Mouse (Mus musculus): ENCODE results near the gene Kdsr. TPM values are rescaled to one million over a fixed set of nuclear protein-coding genes. Genes with fewer than 3 reads are reported as not detected.

The Kdsr gene
- polyA plus RNA-seq, 1 experiment from 2014 or later = 14.9 TPM

DNA sequence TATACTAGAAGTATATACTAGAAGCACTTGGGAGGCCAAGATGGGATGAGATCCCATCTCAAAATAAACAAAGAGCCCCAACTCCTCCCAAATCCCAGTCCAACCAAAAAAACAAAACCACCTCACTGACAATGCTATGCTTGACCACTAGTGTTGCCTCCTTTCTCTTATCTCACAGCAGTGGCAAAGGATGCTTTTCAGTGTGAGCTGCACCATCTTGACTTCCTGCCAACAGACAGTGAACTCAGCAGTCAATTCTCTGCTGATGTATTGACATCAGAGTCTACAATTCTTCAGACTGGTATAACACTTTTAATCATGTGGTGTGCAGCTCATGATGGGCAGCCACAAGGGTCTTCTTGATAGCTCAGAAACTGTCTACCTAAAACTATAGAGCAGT is 9.2 kb upstream of the Kdsr start:
- no peak overlapping the region for H3K27ac ChIP-seq (ENCODE audit: low read length)
- 0 out of 2 replicates have a peak, but pooled peaks cover 6% of the 10 kb centered on the region for H3K4me1 ChIP-seq (ENCODE audit: control insufficient read depth, insufficient read depth, low read length)
- H3K36me3 ChIP-seq (ENCODE audit: control insufficient read depth, insufficient read depth, low read length) = peaks cover 18% of the 10 kb centered on the region

DNA sequence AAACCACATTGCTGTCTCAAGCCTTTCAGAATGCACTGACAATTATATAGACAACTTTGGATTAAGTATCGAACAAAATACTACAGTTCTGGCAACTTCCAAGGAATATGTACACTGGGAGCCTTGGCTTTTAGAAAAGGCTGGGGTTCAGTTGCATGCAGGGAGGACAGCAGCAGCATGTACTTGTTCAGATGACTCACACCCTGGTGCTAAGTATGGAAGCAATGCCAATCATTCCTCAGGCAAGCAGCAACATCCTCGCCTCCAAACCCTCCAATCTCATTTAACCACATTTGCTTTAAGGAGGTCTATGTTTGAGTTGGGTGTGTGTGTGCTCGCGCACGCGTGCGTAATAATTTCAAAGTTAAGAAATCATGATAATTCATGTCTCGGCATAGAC is 6.2 kb upstream of the Kdsr start:
- Histone ChIP-seq H3K9me3 (ENCODE audit: control insufficient read depth, low read length) (no peaks in the 10 kb centered on the region), H3K4me2 (ENCODE audit: low read depth, low read length) (no peak overlapping the region), H3K4me1 (ENCODE audit: control insufficient read depth, insufficient read depth, low read length) (0 out of 2 replicates have a peak, but pooled peaks cover 7% of the 10 kb centered on the region), H3K27ac (ENCODE audit: low read length) (no peak overlapping the region), H3K36me3 (ENCODE audit: control insufficient read depth, insufficient read depth, low read length) (peaks cover 15% of the 10 kb centered on the region), H3K9ac (ENCODE audit: low read depth, low read length) (no peak overlapping the region), H3K4me3 (ENCODE audit: low read length) (no peak overlapping the region), H3K27me3 (replicated peaks; ENCODE audit: control insufficient read depth, insufficient read depth, low read length) (no peaks in the 10 kb centered on the region)
- WGBS = 96% methylated on average over 8 of the region's 8 CpGs
- no peak for ATAC-seq

More for the DNA sequence above, 9.2 kb upstream of the Kdsr start:
- Histone ChIP-seq H3K4me3 (ENCODE audit: low read length) (no peak overlapping the region), H3K9ac (ENCODE audit: low read depth, low read length) (no peak overlapping the region), H3K9me3 (ENCODE audit: control insufficient read depth, low read length) (no peaks in the 10 kb centered on the region), H3K4me2 (ENCODE audit: low read depth, low read length) (no peak overlapping the region), H3K27me3 (replicated peaks; ENCODE audit: control insufficient read depth, insufficient read depth, low read length) (no peaks in the 10 kb centered on the region)
- no peak for ATAC-seq

GRCm38 (mm10) chr1:106764846-106765245 is 5.3 kb upstream of the Kdsr start:
- no peak overlapping the region for H3K4me2 ChIP-seq (ENCODE audit: low read depth, low read length)
- H3K36me3 ChIP-seq (ENCODE audit: control insufficient read depth, insufficient read depth, low read length) = peaks cover 9% of the 10 kb centered on the region
- H3K9me3 ChIP-seq (ENCODE audit: control insufficient read depth, low read length) = no peaks in the 10 kb centered on the region
- no peak overlapping the region for H3K27ac ChIP-seq (ENCODE audit: low read length)
- ATAC-seq = no peak
- no peak overlapping the region for H3K9ac ChIP-seq (ENCODE audit: low read depth, low read length)
- WGBS = 85% methylated on average over 2 of the region's 2 CpGs
- peaks cover 11% of the 10 kb centered on the region; the same call in 1 of the 2 replicates for H3K4me1 ChIP-seq (ENCODE audit: control insufficient read depth, insufficient read depth, low read length)
- H3K27me3 ChIP-seq (replicated peaks; ENCODE audit: control insufficient read depth, insufficient read depth, low read length) = no peaks in the 10 kb centered on the region
- H3K4me3 ChIP-seq (ENCODE audit: low read length) = no peak overlapping the region

- Histone ChIP-seq H3K4me2 (ENCODE audit: low read depth, low read length) (no peak overlapping the region), H3K27me3 (replicated peaks; ENCODE audit: control insufficient read depth, insufficient read depth, low read length) (no peaks in the 10 kb centered on the region), H3K36me3 (ENCODE audit: control insufficient read depth, insufficient read depth, low read length) (peaks cover 8% of the 10 kb centered on the region), H3K27ac (ENCODE audit: low read length) (no peak overlapping the region), H3K9me3 (ENCODE audit: control insufficient read depth, low read length) (no peaks in the 10 kb centered on the region), H3K4me3 (ENCODE audit: low read length) (no peak overlapping the region), H3K9ac (ENCODE audit: low read depth, low read length) (no peak overlapping the region), H3K4me1 (ENCODE audit: control insufficient read depth, insufficient read depth, low read length) (peaks cover 11% of the 10 kb centered on the region; the same call in 1 of the 2 replicates)
- no peak for ATAC-seq
- WGBS = 77% methylated on average over 3 of the region's 3 CpGs
Observed at GRCm38 (mm10) chr1:106764281-106764680, 4.8 kb upstream of the Kdsr start.

- 83% methylated on average over 3 of the region's 3 CpGs for WGBS
- Histone ChIP-seq H3K4me1 (ENCODE audit: control insufficient read depth, insufficient read depth, low read length) (peaks cover 23% of the 10 kb centered on the region), H3K36me3 (ENCODE audit: control insufficient read depth, insufficient read depth, low read length) (no peaks in the 10 kb centered on the region), H3K27ac (ENCODE audit: low read length) (no peak overlapping the region), H3K4me2 (ENCODE audit: low read depth, low read length) (no peak overlapping the region), H3K27me3 (replicated peaks; ENCODE audit: control insufficient read depth, insufficient read depth, low read length) (no peaks in the 10 kb centered on the region), H3K4me3 (ENCODE audit: low read length) (no peak overlapping the region), H3K9ac (ENCODE audit: low read depth, low read length) (no peak overlapping the region), H3K9me3 (ENCODE audit: control insufficient read depth, low read length) (no peaks in the 10 kb centered on the region)
- ATAC-seq = no peak
Observed at GRCm38 (mm10) chr1:106760750-106761149, 1.2 kb upstream of the Kdsr start.

GRCm38 (mm10) chr1:106758734-106759571 is 574 bp downstream of the Kdsr start:
- peak; percentile 70 for ATAC-seq
- Histone ChIP-seq H3K4me3 (ENCODE audit: low read length) (peak overlapping the region; percentile 80), H3K4me1 (ENCODE audit: control insufficient read depth, insufficient read depth, low read length) (peaks cover 19% of the 10 kb centered on the region), H3K4me2 (ENCODE audit: low read depth, low read length) (peak overlapping the region; percentile 95), H3K27ac (ENCODE audit: low read length) (peak overlapping the region; percentile 86), H3K9me3 (ENCODE audit: control insufficient read depth, low read length) (no peaks in the 10 kb centered on the region), H3K9ac (ENCODE audit: low read depth, low read length) (peak overlapping the region; percentile 75), H3K36me3 (ENCODE audit: control insufficient read depth, insufficient read depth, low read length) (no peaks in the 10 kb centered on the region), H3K27me3 (replicated peaks; ENCODE audit: control insufficient read depth, insufficient read depth, low read length) (no peaks in the 10 kb centered on the region)
- 2% methylated on average over 34 of the region's 34 CpGs for WGBS

DNA sequence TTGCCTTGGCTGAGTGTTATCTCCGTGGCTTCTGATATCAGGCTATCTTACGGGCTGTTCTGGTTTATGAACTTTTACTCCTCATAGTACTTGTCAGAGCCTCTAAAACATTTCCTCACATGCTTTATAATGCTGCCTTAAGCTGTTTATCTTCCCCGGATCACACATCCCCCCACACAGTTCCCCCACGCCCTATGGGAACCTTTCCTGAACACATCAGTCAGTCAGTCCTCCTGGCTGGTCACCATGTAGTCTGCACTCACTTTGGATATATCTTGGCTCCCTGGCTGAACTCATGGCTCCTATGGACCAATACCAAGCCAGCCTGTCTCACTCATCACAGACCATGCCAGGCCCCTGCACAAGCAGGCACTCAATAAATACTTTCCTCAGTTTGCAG is 2.9 kb downstream of the Kdsr start:
- Histone ChIP-seq H3K9ac (ENCODE audit: low read depth, low read length) (no peak overlapping the region), H3K4me1 (ENCODE audit: control insufficient read depth, insufficient read depth, low read length) (peaks cover 20% of the 10 kb centered on the region), H3K27me3 (replicated peaks; ENCODE audit: control insufficient read depth, insufficient read depth, low read length) (no peaks in the 10 kb centered on the region), H3K4me2 (ENCODE audit: low read depth, low read length) (no peak overlapping the region), H3K36me3 (ENCODE audit: control insufficient read depth, insufficient read depth, low read length) (no peaks in the 10 kb centered on the region), H3K27ac (ENCODE audit: low read length) (no peak overlapping the region), H3K4me3 (ENCODE audit: low read length) (no peak overlapping the region), H3K9me3 (ENCODE audit: control insufficient read depth, low read length) (no peaks in the 10 kb centered on the region)
- peak; percentile 35; the same call in 1 of the 2 replicates for ATAC-seq
- WGBS = 46% methylated on average over 4 of the region's 4 CpGs

DNA sequence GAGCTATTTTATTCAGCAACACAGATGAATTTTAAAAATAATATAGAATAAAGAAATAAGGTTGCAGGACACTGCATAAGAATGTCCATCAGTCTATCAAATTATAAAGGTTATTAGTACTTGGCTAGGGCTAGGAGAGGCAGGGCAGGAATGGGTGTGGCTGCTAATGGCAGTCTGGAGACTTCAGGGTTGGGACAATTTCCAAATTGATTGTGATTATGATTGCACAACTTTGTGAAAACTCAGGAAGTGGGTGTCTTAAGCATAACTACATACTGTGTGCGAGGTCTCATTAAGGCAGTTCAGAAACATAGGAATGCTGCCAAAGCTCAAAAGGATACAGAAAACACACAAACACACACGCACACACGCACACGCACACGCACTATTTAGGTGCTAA is 7.5 kb downstream of the Kdsr start:
- H3K9me3 ChIP-seq (ENCODE audit: control insufficient read depth, low read length) = no peaks in the 10 kb centered on the region
- peaks cover 4% of the 10 kb centered on the region; the same call in 1 of the 2 replicates for H3K4me1 ChIP-seq (ENCODE audit: control insufficient read depth, insufficient read depth, low read length)
- H3K4me3 ChIP-seq (ENCODE audit: low read length) = no peak overlapping the region
- H3K4me2 ChIP-seq (ENCODE audit: low read depth, low read length) = no peak overlapping the region
- H3K27ac ChIP-seq (ENCODE audit: low read length) = no peak overlapping the region
- peak; percentile 24; the same call in 1 of the 2 replicates for ATAC-seq
- no peaks in the 10 kb centered on the region for H3K36me3 ChIP-seq (ENCODE audit: control insufficient read depth, insufficient read depth, low read length)
- H3K27me3 ChIP-seq (replicated peaks; ENCODE audit: control insufficient read depth, insufficient read depth, low read length) = no peaks in the 10 kb centered on the region
- WGBS = 84% methylated on average over 5 of the region's 5 CpGs
- no peak overlapping the region for H3K9ac ChIP-seq (ENCODE audit: low read depth, low read length)

DNA sequence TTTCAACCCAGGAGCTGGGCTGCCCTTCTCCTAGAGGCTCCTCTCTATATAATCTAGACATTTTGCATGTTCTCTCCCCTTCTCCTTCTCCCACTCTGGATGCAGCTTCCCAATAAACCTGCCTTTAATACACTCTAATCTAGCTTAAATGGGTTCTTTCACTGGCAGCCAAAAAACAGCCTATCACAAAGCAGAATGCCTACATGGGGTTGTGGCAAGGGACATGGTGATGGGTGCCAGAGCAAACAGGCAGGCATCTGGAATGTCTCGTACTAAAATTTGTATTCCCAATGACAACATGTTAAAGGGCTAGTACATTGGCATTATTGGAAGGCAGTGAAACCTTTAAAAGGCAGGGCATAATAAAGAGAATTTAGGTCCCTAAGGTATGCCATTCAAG is 8.9 kb downstream of the Kdsr start:
- Histone ChIP-seq H3K36me3 (ENCODE audit: control insufficient read depth, insufficient read depth, low read length) (no peaks in the 10 kb centered on the region), H3K9me3 (ENCODE audit: control insufficient read depth, low read length) (no peaks in the 10 kb centered on the region), H3K4me1 (ENCODE audit: control insufficient read depth, insufficient read depth, low read length) (peaks cover 3% of the 10 kb centered on the region; the same call in 1 of the 2 replicates), H3K27ac (ENCODE audit: low read length) (no peak overlapping the region), H3K27me3 (replicated peaks; ENCODE audit: control insufficient read depth, insufficient read depth, low read length) (no peaks in the 10 kb centered on the region), H3K9ac (ENCODE audit: low read depth, low read length) (no peak overlapping the region), H3K4me2 (ENCODE audit: low read depth, low read length) (no peak overlapping the region), H3K4me3 (ENCODE audit: low read length) (no peak overlapping the region)
- no peak for ATAC-seq
- WGBS = 87% methylated on average over 1 of the region's 1 CpGs

Data from intestine, embryonic 16.5 days (tissue).